Mouse (Mus musculus) MEL (cell line): ENCODE results near the gene Oasl1. TPM values are rescaled to one million over a fixed set of nuclear protein-coding genes. Genes with fewer than 3 reads are reported as not detected.
A peak's percentile ranks its signal among the peaks of the same experiment; 100 is the strongest.
"Not testable (repeated sequence)": the region's sequence is repeated elsewhere in the genome, so short reads cannot be mapped to it uniquely, and the experiment has no call there.

ENCODE experiments used
- DNase-seq: peaks from one replicate; pipeline ENCODE4 v3.0.0; 2011; ENCODE audit warnings: low read depth, low spot score
- H3K27ac ChIP-seq: 2 replicates; pipeline ENCODE4 v1.5.1; 2012; ENCODE audit warnings: low read depth, mild to moderate bottlenecking, control low read depth, low read length, moderate library complexity; ENCODE audit not compliant: control insufficient read depth
- H3K27me3 ChIP-seq, 2 experiments: fragments of 150-350 bp in 1 of 2; sonication (generic) in 1 of 2; 2 replicates each; pipeline ENCODE4 v1.6.1; 2012; ENCODE audit warnings: low read length in 2 of 2, mild to moderate bottlenecking in 2 of 2, improper control_type of control experiment in 1 of 2, moderate library complexity in 1 of 2; ENCODE audit not compliant: insufficient read depth in 2 of 2, control insufficient read depth in 1 of 2
- H3K36me3 ChIP-seq, 2 experiments: 2 replicates each; pipeline ENCODE4 v1.6.1; 2012 to 2014; ENCODE audit warnings: low read length in 2 of 2, improper control_type of control experiment in 1 of 2, inconsistent platforms in 1 of 2, mild to moderate bottlenecking in 1 of 2; ENCODE audit not compliant: insufficient read depth in 2 of 2, control insufficient read depth in 1 of 2
- H3K4me1 ChIP-seq, 2 experiments: fragments of 150-350 bp in 1 of 2; sonication (generic) in 1 of 2; 2 replicates each; pipeline ENCODE4 v1.6.1; 2012; ENCODE audit warnings: low read length in 2 of 2, improper control_type of control experiment in 1 of 2, mild to moderate bottlenecking in 1 of 2; ENCODE audit not compliant: insufficient read depth in 2 of 2, control insufficient read depth in 1 of 2
- H3K4me3 ChIP-seq, 2 experiments: fragments of 150-350 bp in 1 of 2; sonication (generic) in 1 of 2; 2 replicates each; pipeline ENCODE4 v1.5.1; 2012; ENCODE audit warnings: low read depth in 2 of 2, low read length in 2 of 2, mild to moderate bottlenecking in 2 of 2, moderate library complexity in 2 of 2, control low read depth in 1 of 2, improper control_type of control experiment in 1 of 2; ENCODE audit not compliant: control insufficient read depth in 1 of 2, insufficient read depth in 1 of 2
- H3K79me2 ChIP-seq: 2 replicates; pipeline ENCODE4 v1.6.1; 2012; ENCODE audit warnings: mild to moderate bottlenecking, low read length, moderate library complexity; ENCODE audit not compliant: control insufficient read depth, poor library complexity, insufficient read depth
- H3K9ac ChIP-seq: 2 replicates; pipeline ENCODE4 v1.6.1; 2012; ENCODE audit warnings: low read depth, mild to moderate bottlenecking, control low read depth, low read length, moderate library complexity; ENCODE audit not compliant: control insufficient read depth, poor library complexity, severe bottlenecking
- H3K9me3 ChIP-seq: fragments of 150-350 bp; sonication (generic); replicated peaks from 2 replicates; pipeline ENCODE4 v1.6.1; 2012; ENCODE audit warnings: mild to moderate bottlenecking, low read length, improper control_type of control experiment, moderate library complexity; ENCODE audit not compliant: insufficient read depth
- BHLHE40 ChIP-seq: IDR thresholded peaks from 2 replicates; pipeline ENCODE4 v1.6.1; 2012; ENCODE audit warnings: low read depth, mild to moderate bottlenecking, inconsistent platforms, low read length, improper control_type of control experiment, borderline replicate concordance
- CHD2 ChIP-seq: IDR thresholded peaks from 2 replicates; pipeline ENCODE4 v1.6.1; 2011; ENCODE audit warnings: low read length, improper control_type of control experiment
- CTCF ChIP-seq, 3 experiments: IDR thresholded peaks in 2 of 3; conservative IDR thresholded peaks in 1 of 3; 2 replicates each; pipeline ENCODE4 v1.5.1; 2011 to 2012; ENCODE audit warnings: low read length in 3 of 3, low read depth in 2 of 3, mild to moderate bottlenecking in 2 of 3, improper control_type of control experiment in 1 of 3, inconsistent platforms in 1 of 3, mixed read lengths in 1 of 3, moderate library complexity in 1 of 3; ENCODE audit not compliant: control insufficient read depth in 1 of 3, insufficient read depth in 1 of 3, poor library complexity in 1 of 3, severe bottlenecking in 1 of 3
- E2F4 ChIP-seq: IDR thresholded peaks from 2 replicates; pipeline ENCODE4 v1.6.1; 2011; ENCODE audit warnings: low read depth, low read length, improper control_type of control experiment, borderline replicate concordance
- EP300 ChIP-seq, 2 experiments: IDR thresholded peaks; 2 replicates each; pipeline ENCODE4 v1.6.1; 2011; ENCODE audit warnings: improper control_type of control experiment in 2 of 2, low read length in 2 of 2, low read depth in 1 of 2, mild to moderate bottlenecking in 1 of 2
- GABPA ChIP-seq: IDR thresholded peaks from 2 replicates; pipeline ENCODE4 v1.6.1; 2012; ENCODE audit warnings: low read depth, mild to moderate bottlenecking, inconsistent platforms, low read length, improper control_type of control experiment, moderate library complexity
- HCFC1 ChIP-seq: IDR thresholded peaks from 2 replicates; pipeline ENCODE4 v1.6.1; 2012; ENCODE audit warnings: low read depth, mild to moderate bottlenecking, inconsistent platforms, low read length, improper control_type of control experiment, moderate library complexity
- MAX ChIP-seq: IDR thresholded peaks from 2 replicates; pipeline ENCODE4 v1.6.1; 2011; ENCODE audit warnings: low read length, improper control_type of control experiment
- MXI1 ChIP-seq: IDR thresholded peaks from 2 replicates; pipeline ENCODE4 v1.6.1; 2011; ENCODE audit warnings: mild to moderate bottlenecking, low read depth, low read length, improper control_type of control experiment
- MYB ChIP-seq: IDR thresholded peaks from 2 replicates; pipeline ENCODE4 v1.6.1; 2011; ENCODE audit warnings: mild to moderate bottlenecking, low read depth, low read length, improper control_type of control experiment
- MYC ChIP-seq: IDR thresholded peaks from 2 replicates; pipeline ENCODE4 v1.6.1; 2011; ENCODE audit warnings: low read depth, mild to moderate bottlenecking, low read length, improper control_type of control experiment, moderate library complexity
- NRF1 ChIP-seq: IDR thresholded peaks from 2 replicates; pipeline ENCODE4 v1.6.1; 2014; ENCODE audit warnings: low read depth, mild to moderate bottlenecking, inconsistent platforms, low read length, improper control_type of control experiment, moderate library complexity; ENCODE audit not compliant: poor library complexity, insufficient read depth, severe bottlenecking
- POLR2A ChIP-seq, 2 experiments: IDR thresholded peaks; 2 replicates each; pipeline ENCODE4 v1.6.1; 2011 to 2012; ENCODE audit warnings: low read length in 2 of 2, mild to moderate bottlenecking in 2 of 2, control low read depth in 1 of 2, improper control_type of control experiment in 1 of 2, low read depth in 1 of 2, moderate library complexity in 1 of 2; ENCODE audit not compliant: control insufficient read depth in 1 of 2, insufficient read depth in 1 of 2, poor library complexity in 1 of 2
- POLR2AphosphoS2 ChIP-seq: IDR thresholded peaks from 2 replicates; pipeline ENCODE4 v1.6.1; 2011; ENCODE audit warnings: low read length, improper control_type of control experiment
- POLR2AphosphoS5 ChIP-seq: IDR thresholded peaks from 2 replicates; pipeline ENCODE4 v1.6.1; 2012; ENCODE audit warnings: low read depth, borderline replicate concordance, mild to moderate bottlenecking, inconsistent platforms, low read length, moderate library complexity, mixed read lengths
- RAD21 ChIP-seq: IDR thresholded peaks from 2 replicates; pipeline ENCODE4 v1.6.1; 2011; ENCODE audit warnings: mild to moderate bottlenecking, low read depth, low read length, improper control_type of control experiment
- SIN3A ChIP-seq: IDR thresholded peaks from 2 replicates; pipeline ENCODE4 v1.6.1; 2012; ENCODE audit warnings: low read length, improper control_type of control experiment, inconsistent platforms
- SMC3 ChIP-seq: IDR thresholded peaks from 2 replicates; pipeline ENCODE4 v1.6.1; 2011; ENCODE audit warnings: low read depth, low read length, improper control_type of control experiment
- TBP ChIP-seq: IDR thresholded peaks from 2 replicates; pipeline ENCODE4 v1.8.0; 2011; ENCODE audit warnings: low read depth, low read length, improper control_type of control experiment
- USF1 ChIP-seq: IDR thresholded peaks from 2 replicates; pipeline ENCODE4 v1.6.1; 2014; ENCODE audit warnings: low read depth, mild to moderate bottlenecking, inconsistent platforms, low read length, improper control_type of control experiment, moderate library complexity
- USF2 ChIP-seq, 2 experiments: IDR thresholded peaks; 2 replicates each; pipeline ENCODE4 v1.6.1; 2011 to 2012; ENCODE audit warnings: improper control_type of control experiment in 2 of 2, low read length in 2 of 2, borderline replicate concordance in 1 of 2, inconsistent platforms in 1 of 2, low read depth in 1 of 2, mild to moderate bottlenecking in 1 of 2; ENCODE audit not compliant: insufficient read depth in 1 of 2
- ZC3H11A ChIP-seq: IDR thresholded peaks from 2 replicates; pipeline ENCODE4 v1.6.1; 2012; ENCODE audit warnings: low read depth, mild to moderate bottlenecking, inconsistent platforms, low read length, improper control_type of control experiment
- ZMIZ1 ChIP-seq: IDR thresholded peaks from 2 replicates; pipeline ENCODE4 v1.6.1; 2012; ENCODE audit warnings: low read depth, mild to moderate bottlenecking, inconsistent platforms, low read length, improper control_type of control experiment, moderate library complexity
- ZNF384 ChIP-seq: IDR thresholded peaks from 2 replicates; pipeline ENCODE4 v1.6.1; 2012; ENCODE audit warnings: low read depth, mild to moderate bottlenecking, inconsistent platforms, low read length, improper control_type of control experiment
- polyA plus RNA-seq, 2 experiments: library from polyadenylated mRNA; stranded (reverse) in 1 of 2; unstranded in 1 of 2; fragments of >175 nt in 1 of 2; fragments of >200 nt in 1 of 2; gene quantifications; 2 replicates each; pipeline versions ENCODE4 v1.2.1 to v1.2.4; 2012; ENCODE audit warnings: low replicate concordance in 2 of 2, low read depth in 1 of 2; ENCODE audit not compliant: insufficient read length in 2 of 2, insufficient read depth in 1 of 2, missing spikeins in 1 of 2
- total RNA-seq: library from RNA; depleted of rRNA; stranded (reverse); fragments of 300-350 nt; gene quantifications from 2 replicates; pipeline ENCODE4 v1.2.3, GENCODE M21; 2012

Gene Oasl1
- total and polyA plus RNA-seq, 3 experiments, result 8.2 to 33.3 TPM; not detected in 1

DNA sequence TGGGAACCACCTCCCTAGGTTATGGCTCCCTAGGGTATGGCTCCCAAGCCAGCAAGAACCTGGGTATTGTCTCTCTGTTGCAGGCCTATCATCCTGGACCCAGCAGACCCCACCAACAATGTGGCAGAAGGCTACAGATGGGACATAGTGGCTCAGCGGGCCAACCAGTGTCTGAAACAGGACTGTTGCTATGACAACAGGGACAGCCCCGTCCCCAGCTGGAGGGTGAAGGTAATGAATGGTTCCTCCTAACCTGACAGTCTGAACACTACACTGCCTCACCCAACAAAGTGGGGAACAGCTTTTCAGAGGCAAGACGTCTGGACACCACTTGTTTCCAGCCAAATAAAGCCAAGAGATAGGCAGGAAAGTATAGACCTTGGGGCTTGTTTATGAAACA, 12.8 kb downstream of the Oasl1 start:
- H3K27me3 ChIP-seq, result no peaks in the 10 kb centered on the region
- no peak overlapping the region for H3K27ac ChIP-seq
- TF ChIP-seq CHD2 (no peak), BHLHE40 (no peak), USF2 (IDR thresholded peaks at IDR 0.05; ENCODE audit: borderline replicate concordance in 1 of 2, insufficient read depth in 1 of 2, low read depth in 1 of 2, low read length in 2 of 2) (no peak), ZNF384 (no peak), E2F4 (no peak), POLR2AphosphoS5 (no peak), POLR2A (IDR thresholded peaks at IDR 0.05; ENCODE audit: control insufficient read depth in 1 of 2, insufficient read depth in 1 of 2, low read depth in 1 of 2, low read length in 2 of 2, poor library complexity in 1 of 2) (no peak), MYB (no peak), EP300 (IDR thresholded peaks at IDR 0.05; ENCODE audit: low read depth in 1 of 2, low read length in 2 of 2) (no peak), MAX (no peak), MXI1 (no peak), NRF1 (no peak), SIN3A (no peak), POLR2AphosphoS2 (no peak), GABPA (no peak), USF1 (no peak), TBP (no peak), ZMIZ1 (no peak), RAD21 (no peak), HCFC1 (no peak)
- H3K4me1 ChIP-seq, result no peaks in the 10 kb centered on the region
- no peaks in the 10 kb centered on the region for H3K9me3 ChIP-seq
- H3K79me2 ChIP-seq, result no peaks in the 10 kb centered on the region
- DNase-seq, result no peak
- H3K36me3 ChIP-seq, result no peaks in the 10 kb centered on the region
- no peak overlapping the region for H3K4me3 ChIP-seq
- H3K9ac ChIP-seq, result no peak overlapping the region

DNA sequence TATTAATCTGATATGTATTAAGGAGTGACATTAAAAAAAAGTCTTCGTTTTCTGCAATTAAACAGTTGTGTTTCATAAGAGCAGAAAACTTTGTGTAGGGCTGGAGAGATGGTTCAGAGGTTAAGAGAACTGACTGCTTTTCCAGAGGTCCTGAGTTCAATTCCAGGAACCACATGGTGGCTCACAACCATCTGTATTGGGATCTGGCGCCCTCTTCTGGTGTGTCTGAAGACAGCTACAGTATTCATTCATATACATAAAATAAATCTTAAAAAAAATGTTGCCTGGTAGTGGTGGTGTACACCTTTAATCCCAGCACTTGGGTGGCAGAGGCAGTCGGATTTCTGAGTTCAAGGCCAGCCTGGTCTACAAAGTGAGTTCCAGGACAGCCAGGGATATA, 18.1 kb downstream of the Oasl1 start:
- peak overlapping the region; percentile 80 to 99; a peak in 3 of 4 replicates for H3K4me3 ChIP-seq
- H3K79me2 ChIP-seq, H3K27me3 ChIP-seq, H3K9me3 ChIP-seq, H3K27ac ChIP-seq, H3K4me1 ChIP-seq, H3K36me3 ChIP-seq: not testable (repeated sequence)
- TF ChIP-seq RAD21 (peak; percentile 40), CTCF (IDR thresholded peaks at IDR 0.05 in 2 of 3, conservative IDR thresholded peaks at IDR 0.05 in 1 of 3; ENCODE audit: control insufficient read depth in 1 of 3, insufficient read depth in 1 of 3, low read depth in 2 of 3, low read length in 3 of 3, poor library complexity in 1 of 3, severe bottlenecking in 1 of 3) (peak; percentile 38 to 54 (median 39)), ZNF384 (peak; percentile 76), MYC (peak; percentile 73; the same call in 1 of the 2 replicates), SIN3A (peak; percentile 43), ZC3H11A (peak; percentile 41; the same call in 1 of the 2 replicates), SMC3 (peak; percentile 38), HCFC1 (peak; percentile 34; the same call in 1 of the 2 replicates)
- peak overlapping the region; percentile 72 for H3K9ac ChIP-seq
- peak; percentile 46 for DNase-seq
